Mouse (Mus musculus) hindbrain, embryonic 10.5 days (tissue): Measurements from ENCODE around the gene Anxa11. TPM values are rescaled to one million over a fixed set of nuclear protein-coding genes. Genes with fewer than 3 reads are reported as not detected.
"Not testable (repeated sequence)": the region's sequence is repeated elsewhere in the genome, so short reads cannot be mapped to it uniquely, and the experiment has no call there.

Experiments
- DNase-seq: peaks from one replicate; pipeline ENCODE4 v3.0.0-alpha.2; 2017; ENCODE audit warnings: low spot score
- H3K27ac ChIP-seq: fragments of 300-500 bp; sonication (generic); 2 replicates; pipeline ENCODE4 v1.5.1; 2016; ENCODE audit warnings: mild to moderate bottlenecking, moderate library complexity
- H3K27me3 ChIP-seq: fragments of 300-500 bp; sonication (generic); 2 replicates; pipeline ENCODE4 v1.6.1; 2016; ENCODE audit warnings: mild to moderate bottlenecking; ENCODE audit not compliant: poor library complexity, insufficient read depth, severe bottlenecking
- H3K36me3 ChIP-seq: fragments of 300-500 bp; sonication (generic); 2 replicates; pipeline ENCODE4 v1.6.1; 2016; ENCODE audit warnings: mild to moderate bottlenecking, moderate library complexity
- H3K4me1 ChIP-seq: fragments of 300-500 bp; sonication (generic); replicated peaks from 2 replicates; pipeline ENCODE4 v1.6.1; 2016; ENCODE audit warnings: mild to moderate bottlenecking
- H3K4me3 ChIP-seq: fragments of 300-500 bp; sonication (generic); 2 replicates; pipeline ENCODE4 v1.5.1; 2016; ENCODE audit warnings: mild to moderate bottlenecking, moderate library complexity
- H3K9me3 ChIP-seq: fragments of 300-500 bp; sonication (generic); 2 replicates; pipeline ENCODE4 v1.6.1; 2016; ENCODE audit warnings: mild to moderate bottlenecking, moderate library complexity
- WGBS: fragments of 180-500 bp; shearing (Covaris S2); methylation state at CpG from one replicate; pipeline ENCODE4 v1.1.7; 2016; 5-methylcytosine and 5-hydroxymethylcytosine counted together
- polyA plus RNA-seq: library from polyadenylated mRNA; unstranded; fragments of >200 nt; fragmentation: Nextera tagmentation; extraction: Ambion mirVana; gene quantifications from 2 replicates; pipeline ENCODE4 v1.2.1, GENCODE M21; 2016

The Anxa11 gene
- polyA plus RNA-seq, 1 experiment from 2014 or later: 4.4 TPM

GRCm38 (mm10) chr14:25861771-25862530 lies 20.0 kb downstream of the Anxa11 start:
- Histone ChIP-seq H3K36me3 (no peaks in the 10 kb centered on the region), H3K27me3 (no peaks in the 10 kb centered on the region), H3K4me1 (peaks cover 10% of the 10 kb centered on the region), H3K27ac (no peak overlapping the region), H3K4me3 (no peak overlapping the region), H3K9me3 (no peaks in the 10 kb centered on the region)
- DNase-seq: no peak
- WGBS: 91% methylated on average over 13 of the region's 13 CpGs

- no peaks in the 10 kb centered on the region for H3K27me3 ChIP-seq
- WGBS: 91% methylated on average over 2 of the region's 2 CpGs
- no peak overlapping the region for H3K27ac ChIP-seq
- no peak overlapping the region for H3K4me3 ChIP-seq
- H3K4me1 ChIP-seq: peaks cover 14% of the 10 kb centered on the region
- no peaks in the 10 kb centered on the region for H3K9me3 ChIP-seq
- no peaks in the 10 kb centered on the region for H3K36me3 ChIP-seq
- no peak for DNase-seq
These were observed 21.8 kb downstream of the Anxa11 start for GRCm38 (mm10) chr14:25863721-25864120.

- WGBS: 85% methylated on average over 5 of the region's 5 CpGs
These were observed 23.3 kb downstream of the Anxa11 start for GRCm38 (mm10) chr14:25865251-25865650.

GRCm38 (mm10) chr14:25866384-25866783 lies 24.4 kb downstream of the Anxa11 start:
- no peak for DNase-seq
- peaks cover 23% of the 10 kb centered on the region for H3K4me1 ChIP-seq
- no peaks in the 10 kb centered on the region for H3K36me3 ChIP-seq
- no peak overlapping the region for H3K4me3 ChIP-seq
- WGBS: 92% methylated on average over 6 of the region's 6 CpGs
- no peaks in the 10 kb centered on the region for H3K27me3 ChIP-seq
- H3K27ac ChIP-seq: no peak overlapping the region
- no peaks in the 10 kb centered on the region for H3K9me3 ChIP-seq

More at GRCm38 (mm10) chr14:25865251-25865650, 23.3 kb downstream of the Anxa11 start:
- no peak overlapping the region for H3K4me3 ChIP-seq
- H3K36me3 ChIP-seq: no peaks in the 10 kb centered on the region
- H3K4me1 ChIP-seq: peaks cover 23% of the 10 kb centered on the region
- H3K27me3 ChIP-seq: no peaks in the 10 kb centered on the region
- no peak for DNase-seq
- no peaks in the 10 kb centered on the region for H3K9me3 ChIP-seq
- H3K27ac ChIP-seq: no peak overlapping the region

- 86% methylated on average over 11 of the region's 11 CpGs for WGBS
- Histone ChIP-seq H3K4me1 (peaks cover 23% of the 10 kb centered on the region), H3K27ac (no peak overlapping the region), H3K9me3 (no peaks in the 10 kb centered on the region), H3K27me3 (no peaks in the 10 kb centered on the region), H3K4me3 (no peak overlapping the region), H3K36me3 (no peaks in the 10 kb centered on the region)
- no peak for DNase-seq
These were observed 24.9 kb downstream of the Anxa11 start for GRCm38 (mm10) chr14:25866832-25867231.

GRCm38 (mm10) chr14:25867834-25868233 lies 25.9 kb downstream of the Anxa11 start:
- 70% methylated on average over 6 of the region's 6 CpGs for WGBS
- H3K27ac ChIP-seq: no peak overlapping the region; the same call in 1 of the 2 replicates

GRCm38 (mm10) chr14:25868706-25869105 lies 26.8 kb downstream of the Anxa11 start:
- Histone ChIP-seq H3K27ac (peak overlapping the region; percentile 40; the same call in 1 of the 2 replicates), H3K4me3 (no peak overlapping the region), H3K27me3 (no peaks in the 10 kb centered on the region), H3K4me1 (peaks cover 23% of the 10 kb centered on the region), H3K9me3 (no peaks in the 10 kb centered on the region), H3K36me3 (no peaks in the 10 kb centered on the region)
- DNase-seq: no peak
- 67% methylated on average over 4 of the region's 4 CpGs for WGBS

More at GRCm38 (mm10) chr14:25867834-25868233, 25.9 kb downstream of the Anxa11 start:
- DNase-seq: no peak
- Histone ChIP-seq H3K4me1 (peaks cover 23% of the 10 kb centered on the region), H3K4me3 (no peak overlapping the region), H3K9me3 (no peaks in the 10 kb centered on the region), H3K27me3 (no peaks in the 10 kb centered on the region), H3K36me3 (no peaks in the 10 kb centered on the region)

- 55% methylated on average over 9 of the region's 9 CpGs for WGBS
- Histone ChIP-seq H3K27me3 (no peaks in the 10 kb centered on the region), H3K36me3 (no peaks in the 10 kb centered on the region), H3K9me3 (no peaks in the 10 kb centered on the region), H3K4me3 (no peak overlapping the region), H3K4me1 (peaks cover 23% of the 10 kb centered on the region), H3K27ac (peak overlapping the region; percentile 40; the same call in 1 of the 2 replicates)
- no peak for DNase-seq
These were observed 27.4 kb downstream of the Anxa11 start for GRCm38 (mm10) chr14:25869135-25869878.

GRCm38 (mm10) chr14:25872461-25873415 lies 30.8 kb downstream of the Anxa11 start:
- H3K36me3 ChIP-seq: no peaks in the 10 kb centered on the region
- no peaks in the 10 kb centered on the region for H3K9me3 ChIP-seq
- no peak for DNase-seq
- H3K4me3 ChIP-seq: no peak overlapping the region
- 0 out of 2 replicates have a peak overlapping the region, but pooled peaks have one; percentile 0 for H3K27ac ChIP-seq
- peaks cover 21% of the 10 kb centered on the region for H3K4me1 ChIP-seq
- no peaks in the 10 kb centered on the region for H3K27me3 ChIP-seq
- 84% methylated on average over 8 of the region's 8 CpGs for WGBS

- no CpG with 5 or more reads among the region's 7 CpGs for WGBS
- H3K36me3 ChIP-seq: not testable (repeated sequence)
These were observed 34.7 kb downstream of the Anxa11 start for GRCm38 (mm10) chr14:25876640-25877039.

GRCm38 (mm10) chr14:25881769-25882168 lies 39.8 kb downstream of the Anxa11 start:
- H3K4me1 ChIP-seq, H3K9me3 ChIP-seq, H3K36me3 ChIP-seq, H3K27me3 ChIP-seq, H3K27ac ChIP-seq, DNase-seq, H3K4me3 ChIP-seq: not testable (repeated sequence)
- no CpG with 5 or more reads among the region's 9 CpGs for WGBS

More at GRCm38 (mm10) chr14:25876640-25877039, 34.7 kb downstream of the Anxa11 start:
- H3K27me3 ChIP-seq, DNase-seq, H3K4me1 ChIP-seq, H3K27ac ChIP-seq, H3K4me3 ChIP-seq, H3K9me3 ChIP-seq: not testable (repeated sequence)

- not testable (repeated sequence) for H3K9me3 ChIP-seq, H3K27me3 ChIP-seq, H3K36me3 ChIP-seq, H3K27ac ChIP-seq, DNase-seq, H3K4me3 ChIP-seq, H3K4me1 ChIP-seq
- WGBS: no CpG with 5 or more reads among the region's 12 CpGs
These were observed 43.9 kb downstream of the Anxa11 start for GRCm38 (mm10) chr14:25885886-25886285.
